Mouse (Mus musculus): Measurements from ENCODE around the gene Clk2. TPM values are rescaled to one million over a fixed set of nuclear protein-coding genes. Genes with fewer than 3 reads are reported as not detected.
"Not testable (repeated sequence)": the region's sequence is repeated elsewhere in the genome, so short reads cannot be mapped to it uniquely, and the experiment has no call there.

Clk2 gene
- polyA plus RNA-seq, 1 experiment from 2014 or later = 25.3 TPM

DNA sequence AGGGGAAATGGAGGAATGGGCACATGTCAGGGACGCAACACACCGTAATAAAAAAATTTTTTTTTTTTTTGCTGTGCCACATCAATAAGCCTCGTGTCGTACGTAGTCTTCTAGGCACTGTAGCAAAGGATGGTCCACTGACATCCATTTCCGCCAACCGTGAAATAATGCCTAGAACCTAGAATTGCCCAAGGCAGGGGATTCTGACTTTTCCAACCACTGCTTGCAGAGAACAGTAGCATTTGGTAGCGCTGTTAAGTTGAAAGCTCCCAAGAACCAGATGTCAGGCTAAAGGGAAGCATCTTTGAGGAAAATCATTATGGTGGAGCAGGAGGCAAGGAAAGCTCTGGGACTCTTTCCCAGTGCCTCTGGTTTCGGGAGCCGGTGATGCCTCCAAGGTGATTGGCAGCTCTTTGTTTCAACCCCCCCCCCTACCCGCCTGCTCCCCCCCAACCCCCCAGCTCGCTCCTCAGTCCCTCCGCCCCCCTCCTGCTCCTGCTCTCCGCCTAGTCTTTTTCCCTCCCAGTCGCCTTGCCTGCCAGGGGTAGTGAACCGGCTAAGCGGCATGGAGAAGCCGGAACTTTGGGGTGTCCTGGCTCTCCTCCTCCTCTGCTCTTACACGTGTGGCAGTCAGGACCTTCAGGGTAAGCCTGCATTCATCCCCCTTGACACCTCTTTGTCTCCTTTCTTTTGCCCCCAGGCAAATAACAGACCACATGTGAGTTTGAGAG is 50.3 kb downstream of the Clk2 start, which contains the start of gene Thbs3:
Thbs3 (plus strand) TSS at position 500 of the 731 bp plus-strand sequence.
- Histone ChIP-seq H3K4me2 (ENCODE audit: low read length) (peak within 1 kb of the TSS; percentile 81), H3K4me1 (replicated peaks; ENCODE audit: control insufficient read depth, insufficient read depth, low read length) (peaks cover 21% of the 10 kb centered on the region), H3K27me3 (replicated peaks; ENCODE audit: control insufficient read depth, insufficient read depth, low read length) (no peaks in the 10 kb centered on the region), H3K4me3 (ENCODE audit: low read depth, low read length) (peak within 1 kb of the TSS; percentile 95), H3K36me3 (ENCODE audit: control insufficient read depth, insufficient read depth, low read length) (peaks cover 12% of the 10 kb centered on the region), H3K9ac (ENCODE audit: low read length) (peak within 1 kb of the TSS; percentile 85), H3K27ac (ENCODE audit: low read depth) (peak within 1 kb of the TSS; percentile 99), H3K9me3 (ENCODE audit: control insufficient read depth, low read length) (no peaks in the 10 kb centered on the region)
- no peak for ATAC-seq (replicated peaks; ENCODE audit: low FRiP score, low TSS enrichment, low read depth)
- 1% methylated on average over 19 of the region's 19 CpGs for WGBS
- no peak for DNase-seq (ENCODE audit: low spot score)

DNA sequence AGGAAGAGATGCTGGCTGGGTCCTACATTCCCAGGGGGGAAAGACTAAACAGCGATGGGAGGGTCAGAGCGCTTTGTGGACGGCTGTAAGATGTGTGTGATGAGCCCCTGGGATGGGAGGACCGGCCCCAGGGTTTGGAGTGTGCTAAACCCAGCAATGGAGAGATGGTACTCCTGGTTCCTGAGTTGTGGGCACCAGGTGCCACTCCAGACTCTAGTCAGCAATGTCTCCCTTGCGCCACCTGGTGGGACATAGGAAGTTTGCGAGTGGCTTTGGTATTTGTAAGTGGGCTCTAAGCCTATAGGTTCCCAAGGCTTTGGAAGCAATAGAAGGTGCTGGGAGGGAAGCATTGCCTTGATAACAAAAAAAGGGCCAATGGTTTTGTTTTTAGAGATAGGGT is 51.3 kb downstream of the Clk2 start:
- under 1% methylated on average over 6 of the region's 6 CpGs for WGBS
- Histone ChIP-seq H3K27ac (ENCODE audit: low read depth) (no peak overlapping the region), H3K36me3 (ENCODE audit: control insufficient read depth, insufficient read depth, low read length) (peaks cover 2% of the 10 kb centered on the region; the same call in 1 of the 2 replicates), H3K27me3 (replicated peaks; ENCODE audit: control insufficient read depth, insufficient read depth, low read length) (no peaks in the 10 kb centered on the region), H3K4me2 (ENCODE audit: low read length) (peak overlapping the region; percentile 81), H3K4me3 (ENCODE audit: low read depth, low read length) (peak overlapping the region; percentile 95), H3K9me3 (ENCODE audit: control insufficient read depth, low read length) (no peaks in the 10 kb centered on the region), H3K4me1 (replicated peaks; ENCODE audit: control insufficient read depth, insufficient read depth, low read length) (peaks cover 21% of the 10 kb centered on the region), H3K9ac (ENCODE audit: low read length) (peak overlapping the region; percentile 44; the same call in 1 of the 2 replicates)
- 0 out of 2 replicates have a peak, but pooled peaks have one; percentile 12 for ATAC-seq (replicated peaks; ENCODE audit: low FRiP score, low TSS enrichment, low read depth)
- DNase-seq (ENCODE audit: low spot score) = peak; percentile 93

DNA sequence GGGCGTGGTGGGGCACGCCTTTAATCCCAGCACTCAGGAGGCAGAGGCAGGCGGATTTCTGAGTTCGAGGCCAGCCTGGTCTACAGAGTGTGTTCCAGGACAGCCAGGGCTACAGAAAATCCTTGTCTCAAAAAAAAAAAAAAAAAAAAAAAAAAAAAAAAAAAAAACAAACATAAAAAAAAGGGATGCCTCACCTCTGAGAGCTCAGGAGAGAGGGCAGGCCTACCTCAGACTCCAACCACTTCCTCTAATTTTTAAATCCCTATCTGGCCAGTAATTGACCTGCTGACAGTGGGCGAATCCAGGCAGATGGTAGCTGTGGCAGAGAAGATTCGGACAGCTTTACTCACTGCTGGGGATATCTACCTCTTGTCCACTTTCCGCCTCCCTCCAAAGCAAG is 51.8 kb downstream of the Clk2 start:
- H3K4me2 ChIP-seq (ENCODE audit: low read length); ATAC-seq (replicated peaks; ENCODE audit: low FRiP score, low TSS enrichment, low read depth): not testable (repeated sequence)

DNA sequence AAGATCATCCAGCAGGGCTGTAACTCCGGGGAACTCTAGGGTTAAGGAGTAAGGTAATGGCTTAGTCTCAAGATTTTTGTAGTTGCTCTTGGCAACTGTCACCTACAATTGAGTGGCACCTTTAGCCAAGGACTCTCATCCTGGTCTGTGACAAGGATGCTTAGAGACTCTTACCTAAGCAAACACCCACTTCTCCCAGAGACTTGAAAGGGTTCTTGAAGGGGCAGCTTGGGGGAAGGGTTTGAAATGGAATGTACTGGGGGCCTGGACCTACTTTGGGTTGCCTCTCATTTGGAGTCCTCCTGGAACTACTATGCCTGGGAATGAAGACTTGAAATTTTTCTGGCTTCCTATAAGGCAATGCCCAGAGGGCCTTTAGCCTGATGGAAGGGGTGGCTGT is 53.7 kb downstream of the Clk2 start:
- no peaks in the 10 kb centered on the region for H3K9me3 ChIP-seq (ENCODE audit: control insufficient read depth, low read length)
- DNase-seq (ENCODE audit: low spot score) (no peak), ATAC-seq (replicated peaks; ENCODE audit: low FRiP score, low TSS enrichment, low read depth) (no peak)
- WGBS = 88% methylated on average over 1 of the region's 1 CpGs
- H3K27me3 ChIP-seq (replicated peaks; ENCODE audit: control insufficient read depth, insufficient read depth, low read length) = no peaks in the 10 kb centered on the region
- H3K4me1 ChIP-seq (replicated peaks; ENCODE audit: control insufficient read depth, insufficient read depth, low read length) = peaks cover 12% of the 10 kb centered on the region; the same call in 1 of the 2 replicates
- H3K36me3 ChIP-seq (ENCODE audit: control insufficient read depth, insufficient read depth, low read length) = no peaks in the 10 kb centered on the region
- no peak overlapping the region for H3K9ac ChIP-seq (ENCODE audit: low read length)
- H3K27ac ChIP-seq (ENCODE audit: low read depth) = no peak overlapping the region
- H3K4me2 ChIP-seq (ENCODE audit: low read length) = no peak overlapping the region
- no peak overlapping the region for H3K4me3 ChIP-seq (ENCODE audit: low read depth, low read length)

More for the DNA sequence above, 51.8 kb downstream of the Clk2 start:
- WGBS = 71% methylated on average over 7 of the region's 7 CpGs
- H3K27ac ChIP-seq (ENCODE audit: low read depth); H3K4me3 ChIP-seq (ENCODE audit: low read depth, low read length); DNase-seq (ENCODE audit: low spot score); H3K27me3 ChIP-seq (replicated peaks; ENCODE audit: control insufficient read depth, insufficient read depth, low read length); H3K9ac ChIP-seq (ENCODE audit: low read length); H3K36me3 ChIP-seq (ENCODE audit: control insufficient read depth, insufficient read depth, low read length); H3K9me3 ChIP-seq (ENCODE audit: control insufficient read depth, low read length): not testable (repeated sequence)
- H3K4me1 ChIP-seq (replicated peaks; ENCODE audit: control insufficient read depth, insufficient read depth, low read length) = peaks cover 21% of the 10 kb centered on the region

DNA sequence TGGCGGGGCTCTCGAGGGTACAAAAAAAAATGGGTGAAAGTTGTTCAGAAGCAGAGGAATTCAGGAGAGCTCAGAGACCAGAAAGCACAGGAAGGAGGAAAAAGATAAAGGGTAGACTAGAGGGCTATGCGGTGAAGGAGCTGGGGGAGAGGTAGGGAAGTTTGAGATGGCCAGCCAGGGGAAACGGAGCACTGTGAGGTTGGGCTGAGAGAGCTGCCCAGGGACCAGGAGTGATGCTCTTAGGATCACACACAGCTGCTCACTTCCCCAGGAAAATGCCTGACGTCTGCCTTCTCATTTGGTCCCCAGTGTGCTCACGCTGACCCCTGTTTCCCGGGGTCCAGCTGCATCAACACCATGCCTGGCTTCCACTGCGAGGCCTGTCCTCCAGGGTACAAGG is 55.0 kb downstream of the Clk2 start:
- WGBS = 32% methylated on average over 8 of the region's 8 CpGs
- Histone ChIP-seq H3K36me3 (ENCODE audit: control insufficient read depth, insufficient read depth, low read length) (no peaks in the 10 kb centered on the region), H3K4me3 (ENCODE audit: low read depth, low read length) (no peak overlapping the region), H3K9me3 (ENCODE audit: control insufficient read depth, low read length) (no peaks in the 10 kb centered on the region), H3K27ac (ENCODE audit: low read depth) (no peak overlapping the region; the same call in 1 of the 2 replicates), H3K4me1 (replicated peaks; ENCODE audit: control insufficient read depth, insufficient read depth, low read length) (peaks cover 12% of the 10 kb centered on the region; the same call in 1 of the 2 replicates), H3K9ac (ENCODE audit: low read length) (no peak overlapping the region), H3K4me2 (ENCODE audit: low read length) (no peak overlapping the region), H3K27me3 (replicated peaks; ENCODE audit: control insufficient read depth, insufficient read depth, low read length) (no peaks in the 10 kb centered on the region)
- no peak for DNase-seq (ENCODE audit: low spot score)
- no peak for ATAC-seq (replicated peaks; ENCODE audit: low FRiP score, low TSS enrichment, low read depth)

DNA sequence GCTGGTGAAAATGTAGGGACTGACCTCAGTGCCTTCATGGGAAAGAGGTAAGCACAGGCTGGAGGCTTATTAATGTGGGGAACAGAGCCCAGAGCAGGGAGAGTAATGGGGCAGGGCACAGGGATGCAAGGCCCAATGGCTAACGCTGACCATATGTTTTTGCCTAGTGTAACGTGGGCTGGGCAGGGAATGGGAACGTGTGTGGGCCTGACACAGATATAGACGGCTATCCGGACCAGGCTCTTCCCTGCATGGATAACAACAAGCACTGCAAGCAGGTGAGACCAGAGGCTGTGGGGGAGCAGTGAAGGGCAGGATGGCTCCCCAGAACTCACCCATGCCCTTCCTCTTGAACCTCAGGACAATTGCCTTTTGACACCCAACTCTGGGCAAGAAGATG is 56.6 kb downstream of the Clk2 start:
- Histone ChIP-seq H3K36me3 (ENCODE audit: control insufficient read depth, insufficient read depth, low read length) (no peaks in the 10 kb centered on the region), H3K4me1 (replicated peaks; ENCODE audit: control insufficient read depth, insufficient read depth, low read length) (0 out of 2 replicates have a peak, but pooled peaks cover 5% of the 10 kb centered on the region), H3K4me2 (ENCODE audit: low read length) (no peak overlapping the region), H3K9ac (ENCODE audit: low read length) (no peak overlapping the region), H3K4me3 (ENCODE audit: low read depth, low read length) (no peak overlapping the region), H3K27me3 (replicated peaks; ENCODE audit: control insufficient read depth, insufficient read depth, low read length) (no peaks in the 10 kb centered on the region), H3K9me3 (ENCODE audit: control insufficient read depth, low read length) (no peaks in the 10 kb centered on the region), H3K27ac (ENCODE audit: low read depth) (no peak overlapping the region)
- DNase-seq (ENCODE audit: low spot score) (no peak), ATAC-seq (replicated peaks; ENCODE audit: low FRiP score, low TSS enrichment, low read depth) (no peak)
- 75% methylated on average over 5 of the region's 5 CpGs for WGBS

DNA sequence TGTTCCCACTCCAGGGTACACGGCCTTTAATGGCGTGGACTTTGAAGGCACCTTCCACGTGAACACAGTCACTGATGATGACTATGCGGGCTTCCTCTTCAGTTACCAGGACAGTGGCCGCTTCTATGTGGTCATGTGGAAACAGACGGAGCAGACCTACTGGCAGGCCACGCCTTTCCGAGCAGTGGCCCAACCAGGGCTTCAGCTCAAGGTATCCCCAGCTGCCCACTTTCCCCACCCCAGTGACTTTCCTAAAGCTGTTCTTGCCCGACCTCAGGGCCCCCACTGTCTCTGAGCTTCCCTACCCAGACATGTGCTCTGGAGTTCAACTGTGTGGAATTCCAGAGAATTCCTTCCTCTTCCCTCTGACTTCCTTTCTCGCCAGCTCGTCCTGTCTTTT is 60.2 kb downstream of the Clk2 start:
- H3K4me2 ChIP-seq (ENCODE audit: low read length) = no peak overlapping the region
- ATAC-seq (replicated peaks; ENCODE audit: low FRiP score, low TSS enrichment, low read depth) (no peak), DNase-seq (ENCODE audit: low spot score) (no peak)
- no peaks in the 10 kb centered on the region for H3K9me3 ChIP-seq (ENCODE audit: control insufficient read depth, low read length)
- no peaks in the 10 kb centered on the region for H3K36me3 ChIP-seq (ENCODE audit: control insufficient read depth, insufficient read depth, low read length)
- no peak overlapping the region for H3K4me3 ChIP-seq (ENCODE audit: low read depth, low read length)
- no peak overlapping the region for H3K9ac ChIP-seq (ENCODE audit: low read length)
- 73% methylated on average over 11 of the region's 11 CpGs for WGBS
- H3K27me3 ChIP-seq (replicated peaks; ENCODE audit: control insufficient read depth, insufficient read depth, low read length) = 0 out of 2 replicates have a peak, but pooled peaks cover 4% of the 10 kb centered on the region
- peaks cover 25% of the 10 kb centered on the region for H3K4me1 ChIP-seq (replicated peaks; ENCODE audit: control insufficient read depth, insufficient read depth, low read length)
- no peak overlapping the region for H3K27ac ChIP-seq (ENCODE audit: low read depth)

DNA sequence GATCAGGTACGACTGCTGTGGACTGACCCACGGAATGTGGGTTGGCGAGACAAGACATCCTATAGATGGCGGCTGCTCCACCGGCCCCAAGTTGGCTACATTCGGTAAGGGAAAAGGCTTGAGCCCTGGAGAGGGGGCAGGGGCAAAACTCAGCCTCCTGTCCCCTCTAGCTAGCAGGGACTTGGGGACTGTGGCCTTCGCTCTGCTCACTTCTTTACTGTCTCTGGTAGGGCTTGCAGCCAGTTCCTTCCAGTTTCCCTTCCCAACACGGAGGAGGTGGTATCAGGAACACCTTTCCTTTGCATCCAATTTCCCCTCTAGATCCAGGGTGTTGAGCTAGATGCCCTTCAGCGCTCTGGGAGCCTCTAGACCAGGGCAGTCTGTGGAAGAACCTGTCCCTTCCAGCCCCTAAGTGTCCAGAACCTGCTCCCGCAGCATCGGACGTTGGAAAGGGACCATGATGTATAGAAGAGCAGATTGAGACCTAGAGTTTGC is 60.8 kb downstream of the Clk2 start:
- no peak overlapping the region for H3K27ac ChIP-seq (ENCODE audit: low read depth)
- 0 out of 2 replicates have a peak, but pooled peaks cover 4% of the 10 kb centered on the region for H3K27me3 ChIP-seq (replicated peaks; ENCODE audit: control insufficient read depth, insufficient read depth, low read length)
- peaks cover 25% of the 10 kb centered on the region for H3K4me1 ChIP-seq (replicated peaks; ENCODE audit: control insufficient read depth, insufficient read depth, low read length)
- DNase-seq (ENCODE audit: low spot score) (no peak), ATAC-seq (replicated peaks; ENCODE audit: low FRiP score, low TSS enrichment, low read depth) (no peak)
- no peak overlapping the region for H3K9ac ChIP-seq (ENCODE audit: low read length)
- no peaks in the 10 kb centered on the region for H3K36me3 ChIP-seq (ENCODE audit: control insufficient read depth, insufficient read depth, low read length)
- WGBS = 64% methylated on average over 12 of the region's 12 CpGs
- H3K4me3 ChIP-seq (ENCODE audit: low read depth, low read length) = no peak overlapping the region
- H3K4me2 ChIP-seq (ENCODE audit: low read length) = no peak overlapping the region
- H3K9me3 ChIP-seq (ENCODE audit: control insufficient read depth, low read length) = no peaks in the 10 kb centered on the region

Measured in intestine, embryonic 14.5 days (tissue).